Mouse (Mus musculus): ENCODE results near the gene Gm11487. TPM values are rescaled to one million over a fixed set of nuclear protein-coding genes. Genes with fewer than 3 reads are reported as not detected.
"Not testable (repeated sequence)": the region's sequence is repeated elsewhere in the genome, so short reads cannot be mapped to it uniquely, and the experiment has no call there.

Gm11487 gene
- total RNA-seq (2018; cell fraction: chromatin; rRNA removed), result not detected
- total RNA-seq (2018; cell fraction: cytosol; rRNA removed), result not detected
- not detected for total RNA-seq (2018; cell fraction: nucleus; rRNA removed)
- polyA plus RNA-seq (2018), result not detected in 3 replicates

GRCm38 (mm10) chr4:73404972-73405371 lies at the start of gene Gm11487:
TSS of gene Gm11487 (minus strand) at chr4:73405072.
- H3K27ac ChIP-seq; H3K36me3 ChIP-seq (ENCODE audit: inconsistent target); H3K4me3 ChIP-seq (ENCODE audit: inconsistent target); H3K79me2 ChIP-seq (ENCODE audit: inconsistent target): not testable (repeated sequence)
- 80% methylated on average over 2 of the region's 4 CpGs for WGBS (ENCODE audit: missing documents)

GRCm38 (mm10) chr4:73444715-73445114 lies 39.8 kb upstream of the Gm11487 start:
- Histone ChIP-seq H3K4me3 (ENCODE audit: inconsistent target) (no peak overlapping the region), H3K36me3 (ENCODE audit: inconsistent target) (no peaks in the 10 kb centered on the region), H3K27ac (no peak overlapping the region), H3K79me2 (ENCODE audit: inconsistent target) (no peaks in the 10 kb centered on the region)
- 62% methylated on average over 7 of the region's 7 CpGs for WGBS (ENCODE audit: missing documents)

GRCm38 (mm10) chr4:73442568-73442967 lies 37.7 kb upstream of the Gm11487 start:
- WGBS (ENCODE audit: missing documents), result 92% methylated on average over 1 of the region's 1 CpGs
- Histone ChIP-seq H3K79me2 (ENCODE audit: inconsistent target) (no peaks in the 10 kb centered on the region), H3K27ac (no peak overlapping the region)

GRCm38 (mm10) chr4:73425903-73426302 lies 21.0 kb upstream of the Gm11487 start:
- Histone ChIP-seq H3K27ac (no peak overlapping the region), H3K79me2 (ENCODE audit: inconsistent target) (no peaks in the 10 kb centered on the region), H3K36me3 (ENCODE audit: inconsistent target) (no peaks in the 10 kb centered on the region), H3K4me3 (ENCODE audit: inconsistent target) (no peak overlapping the region)
- WGBS (ENCODE audit: missing documents), result 77% methylated on average over 3 of the region's 3 CpGs

More at GRCm38 (mm10) chr4:73442568-73442967, 37.7 kb upstream of the Gm11487 start:
- H3K4me3 ChIP-seq (ENCODE audit: inconsistent target), result no peak overlapping the region
- H3K36me3 ChIP-seq (ENCODE audit: inconsistent target), result no peaks in the 10 kb centered on the region

- no peaks in the 10 kb centered on the region for H3K79me2 ChIP-seq (ENCODE audit: inconsistent target)
- H3K36me3 ChIP-seq (ENCODE audit: inconsistent target), result no peaks in the 10 kb centered on the region
- WGBS (ENCODE audit: missing documents), result 91% methylated on average over 10 of the region's 12 CpGs
- no peak overlapping the region for H3K27ac ChIP-seq
- no peak overlapping the region for H3K4me3 ChIP-seq (ENCODE audit: inconsistent target)
Observed at GRCm38 (mm10) chr4:73423049-73423448, 18.2 kb upstream of the Gm11487 start.

GRCm38 (mm10) chr4:73366534-73366933 lies 38.3 kb downstream of the Gm11487 start:
- Histone ChIP-seq H3K79me2 (ENCODE audit: inconsistent target) (no peaks in the 10 kb centered on the region), H3K36me3 (ENCODE audit: inconsistent target) (no peaks in the 10 kb centered on the region), H3K27ac (no peak overlapping the region), H3K4me3 (ENCODE audit: inconsistent target) (no peak overlapping the region)
- 71% methylated on average over 3 of the region's 3 CpGs for WGBS (ENCODE audit: missing documents)

Other genes with a start within 250 kb of the Gm11487 start
- gene Gm11238, start 202.8 kb upstream of the Gm11487 start, polyA plus RNA-seq (2018), result not detected in 3 replicates
- gene Gm11237, start 217.9 kb upstream of the Gm11487 start, polyA plus RNA-seq (2018), result not detected in 3 replicates
- gene Gm11236, start 233.0 kb upstream of the Gm11487 start, polyA plus RNA-seq (2018), result not detected in 3 replicates

Data from macrophage (primary cell).